Mouse (Mus musculus): ENCODE data around the gene Fbxl15. TPM values are rescaled to one million over a fixed set of nuclear protein-coding genes. Genes with fewer than 3 reads are reported as not detected.
A peak's percentile ranks its signal among the peaks of the same experiment; 100 is the strongest.

Gene Fbxl15
- polyA plus RNA-seq, 1 experiment from 2014 or later = 18.9 TPM

DNA sequence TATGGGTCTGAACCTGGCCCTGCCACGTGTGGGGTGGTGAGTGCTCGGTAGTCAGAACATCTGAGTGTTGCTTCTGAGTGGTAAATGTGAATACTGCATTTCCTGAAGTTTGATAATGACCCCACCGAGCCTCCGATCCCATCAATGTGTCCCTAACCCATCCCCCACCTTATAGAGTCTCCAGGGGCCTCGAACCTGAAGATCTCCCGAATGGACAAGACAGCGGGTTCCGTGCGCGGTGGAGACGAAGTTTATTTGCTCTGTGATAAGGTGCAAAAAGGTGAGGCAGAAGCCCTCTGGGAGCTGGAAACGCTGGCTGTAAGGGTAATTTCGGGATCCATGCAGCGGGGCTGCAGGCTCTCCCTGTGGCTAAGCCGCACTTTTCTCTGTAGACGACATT is 20.2 kb upstream of the Fbxl15 start:
- H3K9me3 ChIP-seq (ENCODE audit: control insufficient read depth, low read length) = no peaks in the 10 kb centered on the region
- H3K4me2 ChIP-seq (ENCODE audit: low read depth, low read length) = no peak overlapping the region
- peaks cover 25% of the 10 kb centered on the region for H3K4me1 ChIP-seq (ENCODE audit: control insufficient read depth, insufficient read depth, low read length)
- H3K9ac ChIP-seq (ENCODE audit: low read depth, low read length) = no peak overlapping the region
- no peak for ATAC-seq
- 0 out of 2 replicates have a peak, but pooled peaks cover 7% of the 10 kb centered on the region for H3K36me3 ChIP-seq (ENCODE audit: control insufficient read depth, insufficient read depth, low read length)
- H3K27ac ChIP-seq (ENCODE audit: low read length) = no peak overlapping the region
- peaks cover 5% of the 10 kb centered on the region; the same call in 1 of the 2 replicates for H3K27me3 ChIP-seq (replicated peaks; ENCODE audit: control insufficient read depth, insufficient read depth, low read length)
- 83% methylated on average over 16 of the region's 16 CpGs for WGBS
- no peak overlapping the region for H3K4me3 ChIP-seq (ENCODE audit: low read length)

DNA sequence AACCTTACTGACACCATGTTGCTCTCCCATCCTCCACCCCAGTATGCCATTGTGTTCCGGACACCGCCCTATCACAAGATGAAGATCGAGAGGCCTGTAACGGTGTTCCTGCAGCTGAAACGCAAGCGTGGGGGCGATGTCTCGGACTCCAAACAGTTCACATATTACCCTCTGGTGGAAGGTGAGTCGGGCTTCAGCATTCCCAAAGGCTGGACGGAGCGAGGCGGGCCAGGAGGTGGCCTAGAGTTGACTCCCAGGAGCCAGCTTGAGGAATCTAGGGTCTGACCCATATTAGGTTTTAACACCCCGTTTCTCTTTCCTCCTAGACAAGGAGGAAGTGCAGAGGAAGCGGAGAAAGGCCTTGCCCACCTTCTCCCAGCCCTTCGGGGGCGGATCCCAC is 19.7 kb upstream of the Fbxl15 start:
- Histone ChIP-seq H3K9ac (ENCODE audit: low read depth, low read length) (peak overlapping the region; percentile 68), H3K4me2 (ENCODE audit: low read depth, low read length) (peak overlapping the region; percentile 91; the same call in 1 of the 2 replicates), H3K4me1 (ENCODE audit: control insufficient read depth, insufficient read depth, low read length) (peaks cover 24% of the 10 kb centered on the region), H3K36me3 (ENCODE audit: control insufficient read depth, insufficient read depth, low read length) (0 out of 2 replicates have a peak, but pooled peaks cover 8% of the 10 kb centered on the region), H3K27ac (ENCODE audit: low read length) (no peak overlapping the region), H3K9me3 (ENCODE audit: control insufficient read depth, low read length) (no peaks in the 10 kb centered on the region), H3K4me3 (ENCODE audit: low read length) (no peak overlapping the region), H3K27me3 (replicated peaks; ENCODE audit: control insufficient read depth, insufficient read depth, low read length) (peaks cover 5% of the 10 kb centered on the region; the same call in 1 of the 2 replicates)
- ATAC-seq = no peak
- WGBS = 74% methylated on average over 16 of the region's 16 CpGs

DNA sequence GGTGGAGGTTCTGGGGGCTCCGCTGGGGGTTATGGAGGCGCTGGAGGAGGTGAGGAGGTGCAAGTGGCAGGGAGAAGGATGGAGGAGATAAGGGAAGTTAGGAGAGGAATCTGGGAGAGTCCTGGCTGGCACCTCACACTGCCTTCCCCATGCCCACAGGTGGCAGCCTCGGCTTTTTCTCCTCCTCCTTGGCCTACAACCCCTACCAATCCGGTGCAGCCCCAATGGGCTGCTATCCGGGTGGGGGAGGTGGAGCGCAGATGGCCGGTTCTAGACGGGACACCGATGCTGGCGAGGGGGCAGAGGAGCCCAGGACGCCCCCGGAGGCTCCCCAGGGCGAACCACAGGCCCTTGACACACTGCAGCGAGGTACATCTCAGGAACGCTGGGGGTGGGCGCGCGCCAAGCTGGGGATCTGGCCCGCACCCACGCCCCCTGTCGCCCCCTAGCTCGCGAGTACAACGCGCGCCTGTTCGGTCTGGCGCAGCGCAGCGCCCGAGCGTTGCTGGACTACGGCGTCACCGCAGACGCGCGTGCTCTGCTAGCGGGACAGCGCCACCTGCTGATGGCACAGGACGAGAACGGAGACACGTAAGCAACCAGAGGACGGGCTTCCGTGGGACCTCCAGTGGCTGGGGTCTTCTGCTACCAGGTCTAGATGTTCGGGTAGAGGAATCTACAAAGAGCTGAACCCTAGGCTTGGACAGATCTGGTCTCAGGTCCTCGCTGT is 19.1 kb upstream of the Fbxl15 start:
- Histone ChIP-seq H3K9ac (ENCODE audit: low read depth, low read length) (peak overlapping the region; percentile 68), H3K36me3 (ENCODE audit: control insufficient read depth, insufficient read depth, low read length) (0 out of 2 replicates have a peak, but pooled peaks cover 8% of the 10 kb centered on the region), H3K4me3 (ENCODE audit: low read length) (peak overlapping the region; percentile 47), H3K4me1 (ENCODE audit: control insufficient read depth, insufficient read depth, low read length) (peaks cover 20% of the 10 kb centered on the region), H3K4me2 (ENCODE audit: low read depth, low read length) (peak overlapping the region; percentile 91), H3K27me3 (replicated peaks; ENCODE audit: control insufficient read depth, insufficient read depth, low read length) (peaks cover 6% of the 10 kb centered on the region; the same call in 1 of the 2 replicates), H3K9me3 (ENCODE audit: control insufficient read depth, low read length) (no peaks in the 10 kb centered on the region), H3K27ac (ENCODE audit: low read length) (no peak overlapping the region)
- ATAC-seq = peak; percentile 9; the same call in 1 of the 2 replicates
- 3% methylated on average over 47 of the region's 47 CpGs for WGBS

- H3K27ac ChIP-seq (ENCODE audit: low read length) = no peak overlapping the region
- H3K4me1 ChIP-seq (ENCODE audit: control insufficient read depth, insufficient read depth, low read length) = peaks cover 26% of the 10 kb centered on the region
- no peaks in the 10 kb centered on the region for H3K9me3 ChIP-seq (ENCODE audit: control insufficient read depth, low read length)
- WGBS = 79% methylated on average over 21 of the region's 21 CpGs
- 0 out of 2 replicates have a peak, but pooled peaks cover 8% of the 10 kb centered on the region for H3K36me3 ChIP-seq (ENCODE audit: control insufficient read depth, insufficient read depth, low read length)
- ATAC-seq = no peak
- H3K4me3 ChIP-seq (ENCODE audit: low read length) = no peak overlapping the region
- H3K27me3 ChIP-seq (replicated peaks; ENCODE audit: control insufficient read depth, insufficient read depth, low read length) = peaks cover 13% of the 10 kb centered on the region; the same call in 1 of the 2 replicates
- no peak overlapping the region for H3K4me2 ChIP-seq (ENCODE audit: low read depth, low read length)
- H3K9ac ChIP-seq (ENCODE audit: low read depth, low read length) = no peak overlapping the region
Measured at GRCm38 (mm10) chr19:46309651-46310305, 18.2 kb upstream of the Fbxl15 start.

- Histone ChIP-seq H3K4me2 (ENCODE audit: low read depth, low read length) (no peak overlapping the region), H3K27ac (ENCODE audit: low read length) (no peak overlapping the region), H3K36me3 (ENCODE audit: control insufficient read depth, insufficient read depth, low read length) (0 out of 2 replicates have a peak, but pooled peaks cover 8% of the 10 kb centered on the region), H3K9me3 (ENCODE audit: control insufficient read depth, low read length) (no peaks in the 10 kb centered on the region), H3K9ac (ENCODE audit: low read depth, low read length) (no peak overlapping the region), H3K4me1 (ENCODE audit: control insufficient read depth, insufficient read depth, low read length) (peaks cover 28% of the 10 kb centered on the region), H3K4me3 (ENCODE audit: low read length) (no peak overlapping the region), H3K27me3 (replicated peaks; ENCODE audit: control insufficient read depth, insufficient read depth, low read length) (peaks cover 13% of the 10 kb centered on the region; the same call in 1 of the 2 replicates)
- ATAC-seq = no peak
- 93% methylated on average over 12 of the region's 12 CpGs for WGBS
Measured at GRCm38 (mm10) chr19:46310312-46310865, 17.6 kb upstream of the Fbxl15 start.

- H3K27me3 ChIP-seq (replicated peaks; ENCODE audit: control insufficient read depth, insufficient read depth, low read length) = peaks cover 13% of the 10 kb centered on the region
- WGBS = 86% methylated on average over 9 of the region's 9 CpGs
Measured at GRCm38 (mm10) chr19:46311341-46311740, 16.6 kb upstream of the Fbxl15 start.

GRCm38 (mm10) chr19:46312566-46312965 is 15.4 kb upstream of the Fbxl15 start:
- no peaks in the 10 kb centered on the region for H3K9me3 ChIP-seq (ENCODE audit: control insufficient read depth, low read length)
- ATAC-seq = no peak
- H3K4me3 ChIP-seq (ENCODE audit: low read length) = no peak overlapping the region
- no peak overlapping the region for H3K9ac ChIP-seq (ENCODE audit: low read depth, low read length)
- H3K36me3 ChIP-seq (ENCODE audit: control insufficient read depth, insufficient read depth, low read length) = 0 out of 2 replicates have a peak, but pooled peaks cover 8% of the 10 kb centered on the region
- H3K4me2 ChIP-seq (ENCODE audit: low read depth, low read length) = no peak overlapping the region
- no peak overlapping the region for H3K27ac ChIP-seq (ENCODE audit: low read length)
- peaks cover 20% of the 10 kb centered on the region for H3K4me1 ChIP-seq (ENCODE audit: control insufficient read depth, insufficient read depth, low read length)
- peaks cover 24% of the 10 kb centered on the region for H3K27me3 ChIP-seq (replicated peaks; ENCODE audit: control insufficient read depth, insufficient read depth, low read length)
- WGBS = 86% methylated on average over 21 of the region's 21 CpGs

More at GRCm38 (mm10) chr19:46311341-46311740, 16.6 kb upstream of the Fbxl15 start:
- no peak overlapping the region for H3K4me3 ChIP-seq (ENCODE audit: low read length)
- H3K9ac ChIP-seq (ENCODE audit: low read depth, low read length) = no peak overlapping the region
- ATAC-seq = no peak
- H3K36me3 ChIP-seq (ENCODE audit: control insufficient read depth, insufficient read depth, low read length) = 0 out of 2 replicates have a peak, but pooled peaks cover 8% of the 10 kb centered on the region
- H3K4me2 ChIP-seq (ENCODE audit: low read depth, low read length) = no peak overlapping the region
- no peak overlapping the region for H3K27ac ChIP-seq (ENCODE audit: low read length)
- no peaks in the 10 kb centered on the region for H3K9me3 ChIP-seq (ENCODE audit: control insufficient read depth, low read length)
- peaks cover 22% of the 10 kb centered on the region for H3K4me1 ChIP-seq (ENCODE audit: control insufficient read depth, insufficient read depth, low read length)

DNA sequence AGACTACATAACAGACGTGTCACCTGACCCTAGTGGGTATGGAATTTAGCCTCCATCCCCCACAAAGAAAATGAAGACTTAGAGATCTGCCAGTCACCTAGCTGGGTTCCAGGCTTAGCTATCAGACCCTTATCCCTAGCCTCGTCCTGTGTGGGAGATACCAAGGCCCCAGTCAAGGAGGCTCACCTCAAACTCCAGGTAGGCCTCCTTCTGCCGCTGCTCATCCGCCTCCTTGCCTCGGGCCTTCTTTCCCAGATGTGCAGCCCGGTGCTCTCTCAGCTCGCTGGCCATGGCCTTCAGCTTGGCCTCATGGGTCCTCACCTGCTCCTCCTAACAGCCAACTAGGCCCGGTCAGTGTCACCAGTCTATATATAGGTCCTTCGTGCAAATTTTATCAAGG is 14.9 kb upstream of the Fbxl15 start:
- Histone ChIP-seq H3K4me1 (ENCODE audit: control insufficient read depth, insufficient read depth, low read length) (peaks cover 24% of the 10 kb centered on the region), H3K27me3 (replicated peaks; ENCODE audit: control insufficient read depth, insufficient read depth, low read length) (peaks cover 25% of the 10 kb centered on the region), H3K36me3 (ENCODE audit: control insufficient read depth, insufficient read depth, low read length) (0 out of 2 replicates have a peak, but pooled peaks cover 8% of the 10 kb centered on the region), H3K4me2 (ENCODE audit: low read depth, low read length) (no peak overlapping the region), H3K27ac (ENCODE audit: low read length) (no peak overlapping the region), H3K4me3 (ENCODE audit: low read length) (no peak overlapping the region), H3K9me3 (ENCODE audit: control insufficient read depth, low read length) (no peaks in the 10 kb centered on the region), H3K9ac (ENCODE audit: low read depth, low read length) (no peak overlapping the region)
- ATAC-seq = no peak
- 90% methylated on average over 9 of the region's 9 CpGs for WGBS

DNA sequence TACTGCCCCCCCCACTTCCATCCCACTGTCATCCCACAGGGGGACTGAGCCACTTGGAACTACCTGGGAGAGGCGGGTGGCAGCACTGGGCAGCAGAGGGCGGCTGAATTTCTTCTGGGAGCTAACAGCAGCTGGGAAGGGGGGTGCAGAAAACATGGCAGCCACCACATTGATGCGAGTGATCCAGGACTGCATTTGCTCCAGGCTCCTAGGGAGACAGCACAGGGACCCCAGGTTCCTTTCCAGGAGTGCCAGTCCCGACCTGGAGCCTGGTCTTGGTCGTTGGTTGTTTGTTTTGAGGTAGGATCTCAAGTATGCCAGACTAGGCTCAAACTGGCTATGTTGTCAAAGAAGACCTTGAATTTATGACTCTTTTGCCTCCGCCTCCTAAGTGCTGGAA is 14.4 kb upstream of the Fbxl15 start:
- Histone ChIP-seq H3K27ac (ENCODE audit: low read length) (no peak overlapping the region), H3K27me3 (replicated peaks; ENCODE audit: control insufficient read depth, insufficient read depth, low read length) (peaks cover 27% of the 10 kb centered on the region), H3K9ac (ENCODE audit: low read depth, low read length) (no peak overlapping the region), H3K4me1 (ENCODE audit: control insufficient read depth, insufficient read depth, low read length) (peaks cover 25% of the 10 kb centered on the region), H3K4me2 (ENCODE audit: low read depth, low read length) (no peak overlapping the region), H3K9me3 (ENCODE audit: control insufficient read depth, low read length) (no peaks in the 10 kb centered on the region), H3K36me3 (ENCODE audit: control insufficient read depth, insufficient read depth, low read length) (0 out of 2 replicates have a peak, but pooled peaks cover 8% of the 10 kb centered on the region), H3K4me3 (ENCODE audit: low read length) (no peak overlapping the region)
- WGBS = 66% methylated on average over 6 of the region's 6 CpGs
- no peak for ATAC-seq

Data from intestine, embryonic 16.5 days (tissue).